Comparison of ENCODE assay signal across 15 mouse cellular contexts in genomic region chr4:64654157-64654556, GRCm38 (mm10).
"Had no signal": no experiment of that assay in that cellular context is flagged by ENCODE, and none has a peak within 500 bp of the region (broad histone marks: within the 10 kb centered on the region; RNA-seq: fewer than 3 reads in every experiment).

No protein-coding gene starts in this region.

- H3K4me1 ChIP-seq: limb, embryonic 13.5 days; liver, embryonic 15.5 days; midbrain, embryonic 13.5 days; neural tube, embryonic 15.5 days; stomach, embryonic 15.5 days had no signal

- H3K4me2 ChIP-seq: limb, embryonic 13.5 days; liver, embryonic 11.5 days; liver, embryonic 15.5 days; midbrain, embryonic 13.5 days; neural tube, embryonic 15.5 days; stomach, embryonic 15.5 days had no signal

- H3K9me3 ChIP-seq: limb, embryonic 13.5 days; liver, embryonic 15.5 days; midbrain, embryonic 13.5 days; neural tube, embryonic 15.5 days; stomach, embryonic 15.5 days had no signal

- H3K36me3 ChIP-seq: limb, embryonic 13.5 days; liver, embryonic 15.5 days; midbrain, embryonic 13.5 days; neural tube, embryonic 15.5 days; stomach, embryonic 15.5 days had no signal

- H3K27ac ChIP-seq: limb, embryonic 13.5 days; liver, embryonic 15.5 days; midbrain, embryonic 13.5 days; neural tube, embryonic 15.5 days; stomach, embryonic 15.5 days had no signal

- ATAC-seq: inflammation-experienced regulatory T-cells, adult 6 months; intestine, postnatal 0 days; lung, postnatal 0 days; midbrain, embryonic 13.5 days had no signal

- H3K27me3 ChIP-seq: limb, embryonic 13.5 days; liver, embryonic 15.5 days; midbrain, embryonic 13.5 days; neural tube, embryonic 15.5 days; stomach, embryonic 15.5 days had no signal

- H3K9ac ChIP-seq: limb, embryonic 13.5 days; liver, embryonic 15.5 days; midbrain, embryonic 13.5 days; neural tube, embryonic 15.5 days; stomach, embryonic 15.5 days had no signal

- DNase-seq: kidney, adult 8-10 months; kidney, postnatal 25 days; lung, adult 2 months; lung, postnatal 36 days; thymus, postnatal 36 days had no signal

- H3K4me3 ChIP-seq: limb, embryonic 13.5 days; liver, embryonic 15.5 days; midbrain, embryonic 13.5 days; myocyte; neural tube, embryonic 15.5 days; stomach, embryonic 15.5 days had no signal
